Mouse (Mus musculus): ENCODE measurements around the gene Asic5. TPM values are rescaled to one million over a fixed set of nuclear protein-coding genes. Genes with fewer than 3 reads are reported as not detected.

The Asic5 gene
- polyA plus RNA-seq, 1 experiment from 2014 or later, result 1.1 TPM

DNA sequence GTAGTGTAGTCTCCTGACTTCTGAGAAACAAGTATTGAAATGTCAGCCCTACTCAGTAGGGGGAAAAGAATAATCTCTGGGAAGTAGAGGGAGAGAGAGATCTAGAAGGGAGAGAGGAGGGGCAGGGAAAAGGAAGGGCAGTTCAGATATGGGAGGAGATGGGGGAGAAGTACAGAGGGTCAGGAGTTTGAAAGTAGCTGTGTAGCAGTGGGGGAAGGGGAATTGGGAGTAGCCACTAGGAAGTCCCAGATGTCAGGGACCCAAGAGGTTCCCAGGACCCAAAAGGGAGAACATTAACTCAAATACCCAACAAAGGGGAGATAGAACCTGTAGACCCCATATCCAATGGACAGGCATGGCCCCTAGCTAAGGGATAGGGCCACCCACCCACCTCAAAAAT is 6.0 kb upstream of the Asic5 start, which contains the start of gene Tdo2:
Tdo2 (minus strand) TSS at position 101 of the 400 bp plus-strand sequence.
- Histone ChIP-seq H3K4me1 (ENCODE audit: insufficient read depth) (no peaks in the 10 kb centered on the region), H3K27ac (ENCODE audit: low read depth) (no peak within 1 kb of the TSS), H3K36me3 (replicated peaks; ENCODE audit: insufficient read depth, low read length) (no peaks in the 10 kb centered on the region), H3K4me2 (ENCODE audit: low read depth, low read length) (no peak within 1 kb of the TSS), H3K9ac (replicated peaks) (no peak within 1 kb of the TSS), H3K4me3 (ENCODE audit: low read depth, low read length) (no peak within 1 kb of the TSS), H3K9me3 (ENCODE audit: low read length) (no peaks in the 10 kb centered on the region), H3K27me3 (ENCODE audit: insufficient read depth, low read length) (no peaks in the 10 kb centered on the region)
- TF ChIP-seq CTCF (IDR thresholded peaks at IDR 0.05; ENCODE audit: low read depth) (no peak), EP300 (IDR thresholded peaks at IDR 0.05; ENCODE audit: low read depth) (no peak)
- ATAC-seq (no peak), DNase-seq (no peak)

GRCm38 (mm10) chr3:81981576-81981975 is 514 bp upstream of the Asic5 start:
- 82% methylated on average over 5 of the region's 5 CpGs for WGBS (ENCODE audit: insufficient replicate concordance)
- DNase-seq (no peak), ATAC-seq (no peak)
- Histone ChIP-seq H3K9me3 (ENCODE audit: low read length) (no peaks in the 10 kb centered on the region), H3K27ac (ENCODE audit: low read depth) (no peak overlapping the region), H3K27me3 (ENCODE audit: insufficient read depth, low read length) (no peaks in the 10 kb centered on the region), H3K4me3 (ENCODE audit: low read depth, low read length) (no peak overlapping the region), H3K9ac (replicated peaks) (no peak overlapping the region), H3K4me1 (ENCODE audit: insufficient read depth) (no peaks in the 10 kb centered on the region), H3K36me3 (replicated peaks; ENCODE audit: insufficient read depth, low read length) (no peaks in the 10 kb centered on the region), H3K4me2 (ENCODE audit: low read depth, low read length) (no peak overlapping the region)
- TF ChIP-seq EP300 (IDR thresholded peaks at IDR 0.05; ENCODE audit: low read depth) (no peak), CTCF (IDR thresholded peaks at IDR 0.05; ENCODE audit: low read depth) (no peak)

GRCm38 (mm10) chr3:81983120-81983895 is 1.2 kb downstream of the Asic5 start:
- no peaks in the 10 kb centered on the region for H3K4me1 ChIP-seq (ENCODE audit: insufficient read depth)
- TF ChIP-seq CTCF (IDR thresholded peaks at IDR 0.05; ENCODE audit: low read depth) (no peak), EP300 (IDR thresholded peaks at IDR 0.05; ENCODE audit: low read depth) (no peak)
- H3K4me2 ChIP-seq (ENCODE audit: low read depth, low read length), result peak overlapping the region; percentile 20; the same call in 1 of the 2 replicates
- ATAC-seq (peak; percentile 41; the same call in 1 of the 2 replicates), DNase-seq (no peak)
- no peaks in the 10 kb centered on the region for H3K27me3 ChIP-seq (ENCODE audit: insufficient read depth, low read length)
- H3K27ac ChIP-seq (ENCODE audit: low read depth), result peak overlapping the region; percentile 29; the same call in 1 of the 2 replicates
- H3K36me3 ChIP-seq (replicated peaks; ENCODE audit: insufficient read depth, low read length), result no peaks in the 10 kb centered on the region
- 60% methylated on average over 8 of the region's 8 CpGs for WGBS (ENCODE audit: insufficient replicate concordance)
- H3K9me3 ChIP-seq (ENCODE audit: low read length), result no peaks in the 10 kb centered on the region
- H3K4me3 ChIP-seq (ENCODE audit: low read depth, low read length), result no peak overlapping the region
- no peak overlapping the region for H3K9ac ChIP-seq (replicated peaks)

DNA sequence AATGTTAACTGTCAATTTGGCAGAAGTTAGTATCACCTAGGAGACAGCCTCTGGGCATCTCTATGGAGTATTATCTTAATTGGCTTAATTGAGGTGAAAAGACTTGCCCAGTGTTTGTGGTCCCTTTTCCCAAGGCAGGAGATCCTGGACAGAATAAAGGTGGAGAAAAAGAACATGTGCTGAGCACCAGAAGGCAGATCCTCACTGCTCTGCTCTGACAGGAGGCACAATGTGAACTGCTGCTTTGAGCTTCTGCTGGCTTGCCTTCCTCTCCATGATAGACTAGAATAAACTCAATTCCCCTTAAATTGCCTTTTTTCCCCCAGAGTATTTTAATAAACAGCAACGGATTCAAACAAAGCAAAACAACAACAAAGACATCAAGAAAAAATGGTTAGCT is 3.0 kb downstream of the Asic5 start:
- no peak overlapping the region for H3K4me2 ChIP-seq (ENCODE audit: low read depth, low read length)
- WGBS (ENCODE audit: insufficient replicate concordance), result 50% methylated on average over 1 of the region's 1 CpGs
- no peak overlapping the region for H3K27ac ChIP-seq (ENCODE audit: low read depth)

DNA sequence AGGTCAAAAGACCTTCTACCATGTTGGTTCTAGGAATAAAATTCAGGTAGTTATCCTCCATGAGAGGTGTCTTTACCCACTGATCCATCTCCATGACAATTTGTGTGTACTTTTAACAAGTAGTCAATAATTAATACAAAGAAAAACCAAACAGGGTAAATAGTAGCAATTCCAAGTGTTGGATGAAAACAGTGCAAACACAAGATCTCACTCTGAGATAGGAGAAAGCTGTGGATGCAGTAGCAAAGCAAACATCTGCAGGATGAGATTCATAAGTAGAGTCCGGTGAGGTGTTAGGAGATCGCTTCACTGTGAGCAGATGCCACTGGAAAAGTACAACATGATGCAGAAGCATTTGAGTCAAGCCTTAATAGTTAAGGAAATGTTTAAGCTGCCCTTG is 4.0 kb downstream of the Asic5 start:
- DNase-seq, result no peak

More for the DNA sequence above, 3.0 kb downstream of the Asic5 start:
- ATAC-seq (no peak), DNase-seq (no peak)
- Histone ChIP-seq H3K4me3 (ENCODE audit: low read depth, low read length) (no peak overlapping the region), H3K9me3 (ENCODE audit: low read length) (no peaks in the 10 kb centered on the region), H3K4me1 (ENCODE audit: insufficient read depth) (peaks cover 7% of the 10 kb centered on the region), H3K27me3 (ENCODE audit: insufficient read depth, low read length) (no peaks in the 10 kb centered on the region), H3K9ac (replicated peaks) (no peak overlapping the region), H3K36me3 (replicated peaks; ENCODE audit: insufficient read depth, low read length) (no peaks in the 10 kb centered on the region)
- TF ChIP-seq EP300 (IDR thresholded peaks at IDR 0.05; ENCODE audit: low read depth) (no peak), CTCF (IDR thresholded peaks at IDR 0.05; ENCODE audit: low read depth) (no peak)

GRCm38 (mm10) chr3:81987628-81988027 is 5.5 kb downstream of the Asic5 start:
- Histone ChIP-seq H3K4me1 (ENCODE audit: insufficient read depth) (peaks cover 7% of the 10 kb centered on the region), H3K36me3 (replicated peaks; ENCODE audit: insufficient read depth, low read length) (no peaks in the 10 kb centered on the region), H3K4me3 (ENCODE audit: low read depth, low read length) (no peak overlapping the region), H3K9me3 (ENCODE audit: low read length) (no peaks in the 10 kb centered on the region), H3K27ac (ENCODE audit: low read depth) (0 out of 2 replicates have a peak overlapping the region, but pooled peaks have one; percentile 18), H3K27me3 (ENCODE audit: insufficient read depth, low read length) (no peaks in the 10 kb centered on the region), H3K9ac (replicated peaks) (no peak overlapping the region), H3K4me2 (ENCODE audit: low read depth, low read length) (no peak overlapping the region)
- DNase-seq (no peak), ATAC-seq (no peak)
- TF ChIP-seq EP300 (IDR thresholded peaks at IDR 0.05; ENCODE audit: low read depth), result peak; percentile 61; the same call in 1 of the 2 replicates
- TF ChIP-seq CTCF (IDR thresholded peaks at IDR 0.05; ENCODE audit: low read depth), result no peak
- 74% methylated on average over 3 of the region's 3 CpGs for WGBS (ENCODE audit: insufficient replicate concordance)

More for the DNA sequence above, 4.0 kb downstream of the Asic5 start:
- Histone ChIP-seq H3K9ac (replicated peaks) (no peak overlapping the region), H3K27me3 (ENCODE audit: insufficient read depth, low read length) (no peaks in the 10 kb centered on the region), H3K4me1 (ENCODE audit: insufficient read depth) (peaks cover 7% of the 10 kb centered on the region), H3K27ac (ENCODE audit: low read depth) (no peak overlapping the region), H3K36me3 (replicated peaks; ENCODE audit: insufficient read depth, low read length) (no peaks in the 10 kb centered on the region), H3K4me2 (ENCODE audit: low read depth, low read length) (no peak overlapping the region), H3K4me3 (ENCODE audit: low read depth, low read length) (no peak overlapping the region), H3K9me3 (ENCODE audit: low read length) (no peaks in the 10 kb centered on the region)
- WGBS (ENCODE audit: insufficient replicate concordance), result 68% methylated on average over 2 of the region's 2 CpGs
- no peak for TF ChIP-seq EP300 (IDR thresholded peaks at IDR 0.05; ENCODE audit: low read depth)
- TF ChIP-seq CTCF (IDR thresholded peaks at IDR 0.05; ENCODE audit: low read depth), result no peak
- no peak for ATAC-seq
